Mouse (Mus musculus) kidney, adult 8-10 months (tissue): Measurements from ENCODE around the gene Btbd11.
"Not testable (repeated sequence)": the region's sequence is repeated elsewhere in the genome, so short reads cannot be mapped to it uniquely, and the experiment has no call there.

Source experiments
- DNase-seq, 2 experiments: peaks; one replicate each; pipeline ENCODE4 v3.0.0; 2022

Gene Btbd11

GRCm38 (mm10) chr10:85694429-85694828 is 307.8 kb downstream of the Btbd11 start:
- not testable (repeated sequence) for DNase-seq

GRCm38 (mm10) chr10:85699721-85700120 is 313.1 kb downstream of the Btbd11 start:
- DNase-seq: no peak

GRCm38 (mm10) chr10:85709790-85710189 is 323.2 kb downstream of the Btbd11 start:
- not testable (repeated sequence) for DNase-seq
